Mouse (Mus musculus) embryonic facial prominence, embryonic 13.5 days (tissue): ENCODE measurements at regions not wholly inside any gene's neighbourhood (a gene's known extent, or its start where the extent isn't known, plus 50 kb on each side); places are given as distances from the start of the nearest gene placed in this dataset.
A peak's percentile ranks its signal among the peaks of the same experiment; 100 is the strongest.
"Not testable (repeated sequence)": the region's sequence is repeated elsewhere in the genome, so short reads cannot be mapped to it uniquely, and the experiment has no call there.

ENCODE experiments used
- ATAC-seq: fragments of 200-750 bp; cut with Nextera tagmentation; 2 replicates; pipeline ENCODE4 v1.8.0; 2017; ENCODE audit warnings: low read depth; ENCODE audit not compliant: insufficient number of reproducible peaks, insufficient read depth, low FRiP score, low TSS enrichment
- H3K27ac ChIP-seq: fragments of 300-500 bp; sonication (generic); 2 replicates; pipeline ENCODE4 v1.5.1; 2015; ENCODE audit warnings: moderate library complexity, mild to moderate bottlenecking, inconsistent platforms
- H3K27me3 ChIP-seq: fragments of 300-500 bp; sonication (generic); 2 replicates; pipeline ENCODE4 v1.6.1; 2015; ENCODE audit warnings: mild to moderate bottlenecking, inconsistent platforms
- H3K36me3 ChIP-seq: fragments of 300-500 bp; sonication (generic); 2 replicates; pipeline ENCODE4 v1.6.1; 2015; ENCODE audit warnings: mild to moderate bottlenecking, inconsistent platforms
- H3K4me1 ChIP-seq: fragments of 300-500 bp; sonication (generic); 2 replicates; pipeline ENCODE4 v1.6.1; 2015; ENCODE audit warnings: inconsistent platforms
- H3K4me2 ChIP-seq: fragments of 300-500 bp; sonication (generic); 2 replicates; pipeline ENCODE4 v1.6.1; 2015; ENCODE audit warnings: moderate library complexity, mild to moderate bottlenecking, inconsistent platforms
- H3K4me3 ChIP-seq: fragments of 300-500 bp; sonication (generic); 2 replicates; pipeline ENCODE4 v1.5.1; 2015; ENCODE audit warnings: mild to moderate bottlenecking, inconsistent platforms
- H3K9ac ChIP-seq: fragments of 300-500 bp; sonication (generic); 2 replicates; pipeline ENCODE4 v1.6.1; 2015; ENCODE audit warnings: mild to moderate bottlenecking, inconsistent platforms
- H3K9me3 ChIP-seq: fragments of 300-500 bp; sonication (generic); 2 replicates; pipeline ENCODE4 v1.6.1; 2016; ENCODE audit warnings: inconsistent platforms
- WGBS: fragments of 180-500 bp; shearing (Covaris S2); methylation state at CpG from one replicate; pipeline ENCODE4 v1.1.7; 2015; ENCODE audit warnings: mixed read lengths; 5-methylcytosine and 5-hydroxymethylcytosine counted together

GRCm38 (mm10) chr3:134330943-134331342 lies 94.7 kb downstream of the Cxxc4 start:
- no peak for ATAC-seq
- no peaks in the 10 kb centered on the region for H3K36me3 ChIP-seq
- no peaks in the 10 kb centered on the region for H3K9me3 ChIP-seq
- WGBS: 8% methylated on average over 11 of the region's 11 CpGs
- H3K27me3 ChIP-seq: no peaks in the 10 kb centered on the region
- 0 out of 2 replicates have a peak, but pooled peaks cover 4% of the 10 kb centered on the region for H3K4me1 ChIP-seq
- H3K4me3 ChIP-seq: peak overlapping the region; percentile 30
- H3K9ac ChIP-seq: no peak overlapping the region
- H3K4me2 ChIP-seq: peak overlapping the region; percentile 58
- no peak overlapping the region for H3K27ac ChIP-seq

- no peak overlapping the region for H3K27ac ChIP-seq
- no peaks in the 10 kb centered on the region for H3K9me3 ChIP-seq
- no peak for ATAC-seq
- WGBS: 34% methylated on average over 16 of the region's 16 CpGs
- no peaks in the 10 kb centered on the region for H3K36me3 ChIP-seq
- no peak overlapping the region for H3K9ac ChIP-seq
- H3K4me3 ChIP-seq: peak overlapping the region; percentile 30
- H3K27me3 ChIP-seq: no peaks in the 10 kb centered on the region
- H3K4me1 ChIP-seq: 0 out of 2 replicates have a peak, but pooled peaks cover 4% of the 10 kb centered on the region
- H3K4me2 ChIP-seq: peak overlapping the region; percentile 58
Observed at GRCm38 (mm10) chr3:134331499-134332153, 95.3 kb downstream of the Cxxc4 start.

- WGBS: 93% methylated on average over 3 of the region's 3 CpGs
- not testable (repeated sequence) for H3K27ac ChIP-seq, ATAC-seq, H3K4me3 ChIP-seq, H3K4me2 ChIP-seq, H3K27me3 ChIP-seq, H3K4me1 ChIP-seq, H3K9me3 ChIP-seq, H3K9ac ChIP-seq, H3K36me3 ChIP-seq
Observed at GRCm38 (mm10) chr3:134339093-134339695, 102.9 kb downstream of the Cxxc4 start.

- no peak for ATAC-seq
- Histone ChIP-seq H3K4me2 (no peak overlapping the region), H3K9me3 (no peaks in the 10 kb centered on the region), H3K9ac (no peak overlapping the region), H3K27me3 (no peaks in the 10 kb centered on the region), H3K36me3 (no peaks in the 10 kb centered on the region), H3K4me3 (no peak overlapping the region), H3K4me1 (no peaks in the 10 kb centered on the region), H3K27ac (no peak overlapping the region)
- WGBS: 84% methylated on average over 4 of the region's 4 CpGs
Observed at GRCm38 (mm10) chr3:134365948-134366347, 129.7 kb downstream of the Cxxc4 start.

- Histone ChIP-seq H3K36me3 (no peaks in the 10 kb centered on the region), H3K27ac (no peak overlapping the region), H3K27me3 (no peaks in the 10 kb centered on the region), H3K4me2 (no peak overlapping the region), H3K9me3 (no peaks in the 10 kb centered on the region), H3K4me3 (no peak overlapping the region), H3K4me1 (no peaks in the 10 kb centered on the region), H3K9ac (no peak overlapping the region)
- ATAC-seq: no peak
- 81% methylated on average over 3 of the region's 3 CpGs for WGBS
Observed at GRCm38 (mm10) chr3:134366761-134367160, 130.5 kb downstream of the Cxxc4 start.

DNA sequence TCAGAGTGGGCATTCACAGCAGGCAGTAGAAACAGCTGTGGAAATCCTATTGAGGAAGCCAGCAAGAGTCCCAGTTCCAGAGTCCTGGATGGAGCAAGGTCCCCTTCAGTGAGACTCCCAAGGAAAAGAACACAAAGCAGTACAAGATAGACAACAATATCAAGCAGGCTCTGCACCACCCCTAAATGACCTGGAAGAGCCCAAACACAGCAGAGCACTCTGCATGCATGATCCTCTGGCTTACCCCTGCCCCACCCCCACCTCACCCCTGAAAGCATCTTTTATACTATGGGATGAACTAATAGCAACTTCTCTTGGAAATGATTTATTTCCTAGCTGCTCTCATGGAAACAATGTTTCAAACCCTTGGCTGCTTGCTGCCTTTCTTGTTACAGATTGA lies 132.3 kb downstream of the Cxxc4 start:
- Histone ChIP-seq H3K4me2 (no peak overlapping the region), H3K4me1 (no peaks in the 10 kb centered on the region), H3K9me3 (no peaks in the 10 kb centered on the region), H3K4me3 (no peak overlapping the region), H3K27me3 (no peaks in the 10 kb centered on the region), H3K27ac (no peak overlapping the region), H3K9ac (no peak overlapping the region), H3K36me3 (no peaks in the 10 kb centered on the region)
- no peak for ATAC-seq

DNA sequence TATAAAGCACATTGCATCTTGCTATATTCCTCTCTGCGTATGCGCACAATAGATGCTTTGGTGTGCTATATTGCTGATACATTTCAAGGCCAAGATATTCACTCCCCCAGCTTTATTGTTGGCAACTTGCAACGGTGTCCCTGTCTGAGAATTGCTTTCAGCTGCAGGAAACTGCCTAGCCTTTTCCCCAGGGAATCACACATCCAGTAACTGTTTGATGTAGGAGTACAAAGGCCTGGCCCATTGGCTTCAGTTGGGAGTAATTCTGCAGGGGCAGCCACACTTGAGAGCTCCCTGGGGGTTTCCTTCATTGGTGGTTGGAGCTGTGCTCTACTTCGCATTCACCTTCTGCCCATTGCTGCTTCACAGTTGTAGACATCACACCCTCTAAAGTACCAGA lies 132.8 kb downstream of the Cxxc4 start:
- ATAC-seq: no peak
- no peak overlapping the region for H3K4me3 ChIP-seq
- H3K9ac ChIP-seq: no peak overlapping the region
- no peaks in the 10 kb centered on the region for H3K36me3 ChIP-seq
- H3K9me3 ChIP-seq: no peaks in the 10 kb centered on the region
- H3K27me3 ChIP-seq: no peaks in the 10 kb centered on the region
- H3K4me1 ChIP-seq: no peaks in the 10 kb centered on the region
- H3K27ac ChIP-seq: no peak overlapping the region
- no peak overlapping the region for H3K4me2 ChIP-seq
- 50% methylated on average over 4 of the region's 4 CpGs for WGBS

DNA sequence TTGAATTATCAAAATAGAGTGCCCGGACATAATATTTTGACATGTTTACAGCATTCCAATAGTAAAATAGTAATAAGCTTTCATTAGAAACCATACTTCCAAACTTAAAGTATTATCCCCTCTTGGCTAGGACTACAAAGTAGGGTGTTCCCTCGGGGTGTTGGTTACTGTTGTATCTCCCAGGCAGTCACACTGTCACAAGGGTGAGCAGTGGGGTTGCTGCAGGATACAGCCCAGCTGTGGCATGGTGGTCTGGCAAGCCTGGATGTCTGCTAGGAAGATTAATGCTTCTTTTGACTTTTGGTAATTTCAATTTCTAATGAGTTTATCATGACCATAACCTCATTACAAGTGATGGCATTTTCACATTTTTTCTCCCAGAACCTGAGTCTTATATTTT lies 143.3 kb downstream of the Cxxc4 start:
- Histone ChIP-seq H3K4me1 (no peaks in the 10 kb centered on the region), H3K27me3 (no peaks in the 10 kb centered on the region), H3K36me3 (no peaks in the 10 kb centered on the region), H3K27ac (no peak overlapping the region), H3K9me3 (no peaks in the 10 kb centered on the region), H3K4me3 (no peak overlapping the region), H3K9ac (no peak overlapping the region), H3K4me2 (no peak overlapping the region)
- ATAC-seq: no peak
- 80% methylated on average over 2 of the region's 2 CpGs for WGBS

- H3K4me2 ChIP-seq: no peak overlapping the region
- H3K4me3 ChIP-seq: no peak overlapping the region
- H3K9me3 ChIP-seq: no peaks in the 10 kb centered on the region
- no peaks in the 10 kb centered on the region for H3K27me3 ChIP-seq
- H3K36me3 ChIP-seq: no peaks in the 10 kb centered on the region
- no peak overlapping the region for H3K27ac ChIP-seq
- WGBS: 76% methylated on average over 4 of the region's 4 CpGs
- ATAC-seq: no peak
- no peaks in the 10 kb centered on the region for H3K4me1 ChIP-seq
- no peak overlapping the region for H3K9ac ChIP-seq
Observed at GRCm38 (mm10) chr3:134390472-134391336, 154.4 kb downstream of the Cxxc4 start.

- H3K9me3 ChIP-seq: no peaks in the 10 kb centered on the region
- H3K9ac ChIP-seq: no peak overlapping the region
- no peaks in the 10 kb centered on the region for H3K27me3 ChIP-seq
- ATAC-seq: 0 out of 2 replicates have a peak, but pooled peaks have one; percentile 43
- H3K27ac ChIP-seq: no peak overlapping the region
- H3K4me3 ChIP-seq: no peak overlapping the region
- WGBS: 52% methylated on average over 4 of the region's 4 CpGs
- no peaks in the 10 kb centered on the region for H3K4me1 ChIP-seq
- H3K36me3 ChIP-seq: no peaks in the 10 kb centered on the region
- no peak overlapping the region for H3K4me2 ChIP-seq
Observed at GRCm38 (mm10) chr3:134400395-134401090, 164.3 kb downstream of the Cxxc4 start.

DNA sequence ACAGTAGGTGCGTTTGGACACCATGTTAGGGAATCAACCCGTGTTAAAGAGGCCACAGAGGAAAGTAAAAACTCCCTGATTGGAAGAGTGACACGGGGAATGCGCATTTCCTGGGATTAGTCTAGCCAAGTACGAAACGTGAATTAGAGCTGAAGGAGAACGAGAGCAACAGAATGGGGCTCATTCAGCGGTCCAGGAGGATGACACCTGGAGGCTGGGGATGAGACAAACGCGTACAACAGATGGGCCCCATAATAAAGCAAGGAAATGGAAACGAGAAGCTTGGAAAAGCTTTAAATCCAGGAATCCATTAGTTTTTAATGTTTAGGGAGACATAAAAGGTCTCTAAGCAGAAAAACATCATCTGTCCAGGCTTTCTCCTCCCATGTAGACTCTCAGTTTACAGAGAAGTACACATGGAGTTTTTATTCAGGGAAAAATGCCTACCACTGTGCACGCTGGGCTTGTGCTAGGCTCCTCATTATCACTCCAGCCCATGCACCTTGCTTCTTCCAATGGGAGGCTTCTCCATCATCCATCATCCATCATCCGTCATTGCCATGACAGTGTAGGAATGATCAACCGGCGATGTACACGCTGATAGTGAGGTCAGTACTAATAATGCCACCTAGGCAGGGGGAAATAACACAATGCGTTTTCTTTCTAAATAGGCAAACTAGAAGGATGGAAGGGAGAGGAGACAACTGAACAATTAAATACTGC lies 179.5 kb downstream of the Cxxc4 start:
- Histone ChIP-seq H3K36me3 (no peaks in the 10 kb centered on the region), H3K9ac (no peak overlapping the region), H3K4me3 (no peak overlapping the region), H3K27me3 (no peaks in the 10 kb centered on the region), H3K4me1 (no peaks in the 10 kb centered on the region), H3K27ac (no peak overlapping the region), H3K4me2 (no peak overlapping the region), H3K9me3 (no peaks in the 10 kb centered on the region)
- WGBS: 72% methylated on average over 17 of the region's 17 CpGs
- no peak for ATAC-seq
